Mouse (Mus musculus) lung, embryonic 14.5 days (tissue): Measurements from ENCODE around the gene Sdhaf3. TPM values are rescaled to one million over a fixed set of nuclear protein-coding genes. Genes with fewer than 3 reads are reported as not detected.

Source experiments
- ATAC-seq: fragments of 200-750 bp; cut with Nextera tagmentation; 2 replicates; pipeline ENCODE4 v1.8.0; 2017; ENCODE audit warnings: mild to moderate bottlenecking, moderate TSS enrichment, moderate library complexity; ENCODE audit not compliant: insufficient read depth
- DNase-seq: peaks from one replicate; pipeline ENCODE4 v3.0.0-alpha.2; 2015
- H3K27ac ChIP-seq: fragments of 300-500 bp; sonication (generic); 2 replicates; pipeline ENCODE4 v1.5.1; 2014; ENCODE audit warnings: low read depth, mild to moderate bottlenecking, moderate library complexity
- H3K27me3 ChIP-seq: fragments of 300-500 bp; sonication (generic); 2 replicates; pipeline ENCODE4 v1.6.1; 2014; ENCODE audit warnings: low read length, control low read depth; ENCODE audit not compliant: insufficient read depth
- H3K36me3 ChIP-seq: fragments of 300-500 bp; sonication (generic); 2 replicates; pipeline ENCODE4 v1.6.1; 2014; ENCODE audit warnings: control low read depth; ENCODE audit not compliant: insufficient read depth
- H3K4me1 ChIP-seq: fragments of 300-500 bp; sonication (generic); 2 replicates; pipeline ENCODE4 v1.6.1; 2014; ENCODE audit warnings: antibody characterized with exemption, control low read depth; ENCODE audit not compliant: insufficient read depth
- H3K4me2 ChIP-seq: fragments of 300-500 bp; sonication (generic); 2 replicates; pipeline ENCODE4 v1.6.1; 2014; ENCODE audit warnings: mild to moderate bottlenecking
- H3K4me3 ChIP-seq: fragments of 300-500 bp; sonication (generic); 2 replicates; pipeline ENCODE4 v1.5.1; 2014; ENCODE audit warnings: low read depth, low read length
- H3K9ac ChIP-seq: fragments of 300-500 bp; sonication (generic); 2 replicates; pipeline ENCODE4 v1.6.1; 2014
- H3K9me3 ChIP-seq: fragments of 300-500 bp; sonication (generic); 2 replicates; pipeline ENCODE4 v1.6.1; 2016; ENCODE audit warnings: low read depth, low read length, control low read depth
- CTCF ChIP-seq: IDR thresholded peaks from 2 replicates; pipeline ENCODE4 v1.5.1; 2016; ENCODE audit warnings: antibody characterized with exemption, low read depth
- WGBS: fragments of 180-500 bp; shearing (Covaris S2); extraction: QIAGEN DNeasy Blood & Tissue Kit; methylation state at CpG from one replicate; pipeline ENCODE4 v1.1.7; 2014; 5-methylcytosine and 5-hydroxymethylcytosine counted together
- polyA plus RNA-seq: library from polyadenylated mRNA; unstranded; fragments of >200 nt; fragmentation: Nextera tagmentation; extraction: Ambion mirVana; gene quantifications from 2 replicates; pipeline ENCODE4 v1.2.1, GENCODE M21; 2014

Sdhaf3 gene
- 4.8 and 5.7 TPM in 2 replicates for polyA plus RNA-seq

- peak within 1 kb of the TSS; percentile 56 for H3K9ac ChIP-seq
- peak within 1 kb of the TSS; percentile 71 for H3K4me2 ChIP-seq
- H3K36me3 ChIP-seq: no peaks in the 10 kb centered on the region
- no peaks in the 10 kb centered on the region for H3K27me3 ChIP-seq
- under 1% methylated on average over 52 of the region's 52 CpGs for WGBS
- peak; percentile 99 for ATAC-seq
- peak within 1 kb of the TSS; percentile 50 for H3K4me3 ChIP-seq
- TF ChIP-seq CTCF: peak; percentile 45
- peak; percentile 99 for DNase-seq
- no peaks in the 10 kb centered on the region for H3K9me3 ChIP-seq
- 0 out of 2 replicates have a peak, but pooled peaks cover 4% of the 10 kb centered on the region for H3K4me1 ChIP-seq
- H3K27ac ChIP-seq: peak within 1 kb of the TSS; percentile 46; the same call in 1 of the 2 replicates
Observed at GRCm38 (mm10) chr6:6955764-6956561, at the start of gene Sdhaf3. Gene Sdhaf3, plus strand, starts transcription at chr6:6956004.

GRCm38 (mm10) chr6:6909586-6909985 is 46.2 kb upstream of the Sdhaf3 start:
- H3K4me2 ChIP-seq: no peak overlapping the region
- no peaks in the 10 kb centered on the region for H3K27me3 ChIP-seq
- H3K4me3 ChIP-seq: no peak overlapping the region
- no peak for TF ChIP-seq CTCF
- H3K9ac ChIP-seq: no peak overlapping the region
- ATAC-seq (no peak), DNase-seq (peak; percentile 75)
- 43% methylated on average over 8 of the region's 8 CpGs for WGBS
- H3K27ac ChIP-seq: no peak overlapping the region
- H3K9me3 ChIP-seq: no peaks in the 10 kb centered on the region
- H3K4me1 ChIP-seq: no peaks in the 10 kb centered on the region
- H3K36me3 ChIP-seq: no peaks in the 10 kb centered on the region

GRCm38 (mm10) chr6:6914304-6914703 is 41.5 kb upstream of the Sdhaf3 start:
- no peaks in the 10 kb centered on the region for H3K36me3 ChIP-seq
- H3K9me3 ChIP-seq: no peaks in the 10 kb centered on the region
- no peaks in the 10 kb centered on the region for H3K27me3 ChIP-seq
- H3K4me2 ChIP-seq: no peak overlapping the region
- TF ChIP-seq CTCF: no peak
- H3K4me1 ChIP-seq: no peaks in the 10 kb centered on the region
- H3K27ac ChIP-seq: no peak overlapping the region
- 66% methylated on average over 1 of the region's 1 CpGs for whole genome bisulfite sequencing
- H3K4me3 ChIP-seq: no peak overlapping the region
- DNase-seq (no peak), ATAC-seq (no peak)
- no peak overlapping the region for H3K9ac ChIP-seq

- H3K4me3 ChIP-seq: no peak overlapping the region
- 35% methylated on average over 5 of the region's 5 CpGs for WGBS
- no peak overlapping the region for H3K27ac ChIP-seq
- DNase-seq (peak; percentile 86), ATAC-seq (peak; percentile 78; the same call in 1 of the 2 replicates)
- no peaks in the 10 kb centered on the region for H3K9me3 ChIP-seq
- no peaks in the 10 kb centered on the region for H3K4me1 ChIP-seq
- H3K27me3 ChIP-seq: no peaks in the 10 kb centered on the region
- no peak overlapping the region for H3K9ac ChIP-seq
- no peak overlapping the region for H3K4me2 ChIP-seq
- H3K36me3 ChIP-seq: no peaks in the 10 kb centered on the region
- TF ChIP-seq CTCF: peak; percentile 79
Observed at GRCm38 (mm10) chr6:6914849-6915525, 40.8 kb upstream of the Sdhaf3 start.

- 52% methylated on average over 9 of the region's 9 CpGs for WGBS
- no peak for DNase-seq
Observed at GRCm38 (mm10) chr6:6915526-6915915, 40.3 kb upstream of the Sdhaf3 start.

GRCm38 (mm10) chr6:6917334-6917733 is 38.5 kb upstream of the Sdhaf3 start:
- no peak for DNase-seq
- TF ChIP-seq CTCF: no peak
- WGBS: 82% methylated on average over 4 of the region's 4 CpGs
- Histone ChIP-seq H3K9ac (no peak overlapping the region), H3K4me2 (no peak overlapping the region), H3K27ac (no peak overlapping the region), H3K27me3 (no peaks in the 10 kb centered on the region), H3K4me3 (no peak overlapping the region), H3K9me3 (no peaks in the 10 kb centered on the region), H3K36me3 (no peaks in the 10 kb centered on the region), H3K4me1 (no peaks in the 10 kb centered on the region)
- no peak for ATAC-seq

More at GRCm38 (mm10) chr6:6915526-6915915, 40.3 kb upstream of the Sdhaf3 start:
- H3K4me2 ChIP-seq: no peak overlapping the region
- ATAC-seq: no peak
- no peaks in the 10 kb centered on the region for H3K4me1 ChIP-seq
- H3K4me3 ChIP-seq: no peak overlapping the region
- H3K27me3 ChIP-seq: no peaks in the 10 kb centered on the region
- H3K27ac ChIP-seq: no peak overlapping the region
- no peak overlapping the region for H3K9ac ChIP-seq
- H3K36me3 ChIP-seq: no peaks in the 10 kb centered on the region
- H3K9me3 ChIP-seq: no peaks in the 10 kb centered on the region
- TF ChIP-seq CTCF: no peak

- Histone ChIP-seq H3K27me3 (no peaks in the 10 kb centered on the region), H3K9me3 (no peaks in the 10 kb centered on the region), H3K4me2 (no peak overlapping the region), H3K27ac (no peak overlapping the region), H3K4me1 (no peaks in the 10 kb centered on the region), H3K4me3 (no peak overlapping the region), H3K36me3 (no peaks in the 10 kb centered on the region), H3K9ac (no peak overlapping the region)
- 45% methylated on average over 1 of the region's 1 CpGs for WGBS
- TF ChIP-seq CTCF: no peak
- no peak for ATAC-seq
- DNase-seq: no peak
Observed at GRCm38 (mm10) chr6:6925264-6925663, 30.5 kb upstream of the Sdhaf3 start.
